Mouse (Mus musculus) embryonic fibroblast, embryonic 13.5 days (primary cell): ENCODE results near the gene Higd1a.

ENCODE experiments used
- CTCF ChIP-seq: IDR thresholded peaks from 2 replicates; pipeline ENCODE4 v1.5.1; 2011; ENCODE audit warnings: mild to moderate bottlenecking, control low read depth, low read length, moderate library complexity, borderline replicate concordance; ENCODE audit not compliant: insufficient read depth
- POLR2A ChIP-seq: IDR thresholded peaks from 2 replicates; pipeline ENCODE4 v1.6.1; 2011; ENCODE audit warnings: low read depth, mild to moderate bottlenecking, control low read depth, low read length, moderate library complexity

DNA sequence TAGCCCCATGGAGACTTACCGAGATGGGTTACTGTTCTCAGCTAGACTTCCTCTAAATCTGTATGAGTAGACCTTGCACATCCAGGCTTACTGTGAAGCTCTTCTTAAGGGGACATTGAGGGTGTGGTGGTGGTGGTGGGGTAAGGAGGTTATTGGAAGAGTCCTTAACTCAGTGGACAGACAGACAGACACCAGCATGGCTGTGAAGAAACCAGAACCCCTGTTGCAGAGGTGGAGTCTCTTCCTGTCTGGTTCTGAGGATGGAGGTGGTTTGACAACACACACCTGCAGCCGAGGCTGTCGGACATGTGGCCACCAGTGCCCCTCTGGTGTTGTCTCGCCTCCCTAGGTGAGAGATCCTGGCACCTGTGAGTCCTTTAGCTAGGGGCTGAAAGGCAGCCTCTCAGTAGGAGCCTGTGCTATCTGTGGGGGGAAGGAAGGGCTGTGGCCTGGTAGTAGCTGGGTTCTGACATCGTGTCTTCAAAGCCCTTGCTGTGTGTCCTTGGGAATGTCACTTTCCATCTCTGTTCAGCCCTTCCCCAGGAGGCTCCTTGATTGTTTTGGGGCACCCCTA is 42.2 kb upstream of the Higd1a start:
- TF ChIP-seq CTCF: no peak
- TF ChIP-seq POLR2A: no peak
